Mouse (Mus musculus): ENCODE data around the gene Sertad4.

Sertad4 gene

GRCm38 (mm10) chr1:192806168-192807157 is 49.1 kb downstream of the Sertad4 start:
- DNase-seq: no peak

GRCm38 (mm10) chr1:192800338-192800737 is 55.2 kb downstream of the Sertad4 start:
- no peak for DNase-seq

DNA sequence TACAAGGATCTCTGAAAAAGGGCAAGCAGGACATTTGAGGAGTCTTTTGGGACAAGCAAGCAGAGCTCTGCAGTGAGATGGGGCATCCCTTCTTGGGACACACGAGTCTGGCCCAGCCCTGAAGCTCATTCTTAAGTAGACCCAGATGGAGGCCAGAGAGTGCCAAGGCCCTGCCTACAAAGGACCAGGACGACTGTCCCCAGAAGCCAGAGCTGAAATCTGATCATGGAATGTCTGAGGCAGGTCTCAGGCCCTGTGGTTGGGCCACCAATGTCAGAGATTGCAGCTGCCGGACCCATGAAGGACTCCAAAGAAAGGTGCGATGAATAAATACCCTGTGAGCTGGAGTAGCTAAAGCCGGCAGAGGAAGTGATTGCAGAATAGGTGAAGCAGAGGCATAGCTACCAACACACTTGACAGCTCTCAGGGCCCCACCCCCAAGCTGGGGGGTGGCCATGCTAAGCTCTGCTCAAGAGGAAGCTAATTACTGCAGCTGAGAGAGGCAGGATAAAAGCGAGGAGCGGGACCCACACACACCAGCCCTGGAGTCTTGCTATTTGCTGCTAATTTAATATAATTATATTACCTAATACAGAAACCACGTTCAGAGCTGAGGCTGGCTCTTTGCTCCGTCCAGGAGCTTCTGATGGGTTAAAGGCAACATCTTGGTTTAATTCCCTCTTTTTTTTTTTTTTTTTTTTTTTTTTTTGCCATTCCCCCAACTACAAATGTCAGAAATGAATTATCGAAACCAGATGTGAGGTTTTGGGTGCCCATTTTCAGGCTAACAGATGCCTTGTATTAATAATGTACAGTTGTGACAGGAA is 56.2 kb downstream of the Sertad4 start:
- DNase-seq: no peak

- no peak for DNase-seq
Observed at GRCm38 (mm10) chr1:192798212-192799164, 57.1 kb downstream of the Sertad4 start.

GRCm38 (mm10) chr1:192797011-192797274 is 58.6 kb downstream of the Sertad4 start:
- DNase-seq: no peak

GRCm38 (mm10) chr1:192796201-192797010 is 59.1 kb downstream of the Sertad4 start:
- no peak for DNase-seq

- DNase-seq: no peak
Observed at GRCm38 (mm10) chr1:192794957-192795745, 60.4 kb downstream of the Sertad4 start.
